Mouse (Mus musculus): ENCODE measurements around the gene Nt5c. TPM values are rescaled to one million over a fixed set of nuclear protein-coding genes. Genes with fewer than 3 reads are reported as not detected.

The Nt5c gene
- polyA plus RNA-seq, 1 experiment from 2014 or later: 77.6 TPM

DNA sequence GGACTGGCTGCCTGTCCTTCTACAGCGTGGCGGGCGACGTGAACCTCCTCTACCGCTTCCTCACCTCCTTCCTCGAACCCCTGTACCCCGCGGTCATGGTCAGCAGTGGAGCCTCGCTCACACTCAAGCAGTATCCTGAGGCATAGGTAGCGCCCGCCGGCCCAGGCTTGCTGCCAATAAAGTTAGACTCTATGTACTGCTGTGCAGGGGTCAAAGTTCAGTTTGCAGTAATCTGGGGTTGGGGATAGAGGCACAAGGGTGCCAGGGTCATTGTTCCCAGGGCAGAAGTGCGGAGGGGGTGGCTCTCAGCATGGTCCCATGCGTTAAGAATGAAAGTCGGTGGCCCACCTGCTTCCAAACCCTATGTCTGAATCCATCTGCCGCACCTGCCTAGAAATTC is 43.6 kb downstream of the Nt5c start:
- Histone ChIP-seq H3K4me2 (replicated peaks; ENCODE audit: low read depth, low read length) (no peak overlapping the region), H3K27me3 (ENCODE audit: insufficient read depth, low read length) (no peaks in the 10 kb centered on the region), H3K9ac (replicated peaks; ENCODE audit: low read length) (0 out of 2 replicates have a peak overlapping the region, but pooled peaks have one; percentile 32), H3K9me3 (ENCODE audit: low read length) (no peaks in the 10 kb centered on the region), H3K4me3 (ENCODE audit: low read length) (no peak overlapping the region), H3K36me3 (ENCODE audit: insufficient read depth, low read length) (no peaks in the 10 kb centered on the region), H3K4me1 (ENCODE audit: insufficient read depth, low read length) (peaks cover 40% of the 10 kb centered on the region), H3K27ac (ENCODE audit: low read length) (peak overlapping the region; percentile 96)
- ATAC-seq (ENCODE audit: low FRiP score, low TSS enrichment): peak; percentile 29; the same call in 1 of the 2 replicates
- WGBS: 90% methylated on average over 16 of the region's 16 CpGs

DNA sequence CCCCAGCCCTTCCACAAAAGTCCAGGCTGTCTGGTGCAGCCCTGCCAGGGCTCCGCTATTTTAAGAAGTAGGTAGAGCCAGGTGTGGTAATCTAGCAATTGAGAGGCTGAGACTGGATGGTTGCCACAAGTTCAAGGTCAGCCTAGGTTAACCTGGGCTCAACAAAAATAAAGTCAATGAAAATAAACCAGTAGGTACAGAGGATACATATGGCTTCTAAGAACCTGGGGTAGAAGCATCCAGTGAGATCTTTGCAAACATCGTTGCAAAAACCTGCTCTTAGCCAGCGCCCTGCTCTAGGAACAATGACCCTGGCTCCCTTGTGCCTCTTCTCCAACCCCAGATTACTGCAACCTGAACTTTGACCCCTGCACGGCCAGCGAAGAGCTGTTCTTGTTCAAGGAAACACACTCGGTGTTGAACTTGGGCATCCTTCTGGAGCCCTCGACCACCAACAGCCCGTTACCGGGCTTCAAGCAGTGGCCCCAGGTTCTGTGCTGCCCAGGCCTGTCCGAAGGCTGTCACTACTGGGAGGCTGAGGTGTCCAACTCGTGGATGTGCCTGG is 44.3 kb downstream of the Nt5c start:
- Histone ChIP-seq H3K36me3 (ENCODE audit: insufficient read depth, low read length) (no peaks in the 10 kb centered on the region), H3K9me3 (ENCODE audit: low read length) (no peaks in the 10 kb centered on the region), H3K4me3 (ENCODE audit: low read length) (no peak overlapping the region), H3K9ac (replicated peaks; ENCODE audit: low read length) (no peak overlapping the region), H3K27ac (ENCODE audit: low read length) (peak overlapping the region; percentile 96), H3K4me2 (replicated peaks; ENCODE audit: low read depth, low read length) (no peak overlapping the region), H3K27me3 (ENCODE audit: insufficient read depth, low read length) (no peaks in the 10 kb centered on the region), H3K4me1 (ENCODE audit: insufficient read depth, low read length) (peaks cover 40% of the 10 kb centered on the region)
- no peak for ATAC-seq (ENCODE audit: low FRiP score, low TSS enrichment)
- 79% methylated on average over 11 of the region's 11 CpGs for WGBS

GRCm38 (mm10) chr11:115446906-115447305 is 44.8 kb downstream of the Nt5c start:
- peak overlapping the region; percentile 96 for H3K27ac ChIP-seq (ENCODE audit: low read length)
- H3K9me3 ChIP-seq (ENCODE audit: low read length): no peaks in the 10 kb centered on the region
- H3K36me3 ChIP-seq (ENCODE audit: insufficient read depth, low read length): no peaks in the 10 kb centered on the region
- H3K4me1 ChIP-seq (ENCODE audit: insufficient read depth, low read length): peaks cover 40% of the 10 kb centered on the region
- no peak overlapping the region for H3K4me3 ChIP-seq (ENCODE audit: low read length)
- ATAC-seq (ENCODE audit: low FRiP score, low TSS enrichment): no peak
- no peak overlapping the region for H3K4me2 ChIP-seq (replicated peaks; ENCODE audit: low read depth, low read length)
- H3K27me3 ChIP-seq (ENCODE audit: insufficient read depth, low read length): no peaks in the 10 kb centered on the region
- H3K9ac ChIP-seq (replicated peaks; ENCODE audit: low read length): peak overlapping the region; percentile 40
- WGBS: 48% methylated on average over 3 of the region's 3 CpGs

DNA sequence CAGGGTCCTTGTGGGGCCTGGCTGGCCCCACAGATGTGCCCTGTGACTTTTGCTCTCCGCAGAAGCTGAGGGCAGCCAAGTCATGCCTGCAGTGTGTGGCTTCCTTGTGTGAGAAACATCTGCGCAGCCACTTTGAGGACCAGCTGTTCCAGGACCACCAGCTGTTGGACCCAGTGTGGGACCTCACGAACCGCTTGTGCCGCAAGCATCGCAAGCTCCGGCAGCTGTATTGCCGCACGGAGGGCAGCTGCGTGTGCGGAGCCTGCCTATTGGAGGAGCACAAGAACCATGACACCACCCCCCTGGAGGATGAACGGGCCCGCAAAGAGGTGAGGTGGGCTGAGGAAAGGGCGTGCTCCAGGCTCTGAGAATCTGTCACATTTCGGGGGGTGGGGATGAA is 50.2 kb downstream of the Nt5c start:
- no peaks in the 10 kb centered on the region for H3K27me3 ChIP-seq (ENCODE audit: insufficient read depth, low read length)
- no peak overlapping the region for H3K4me2 ChIP-seq (replicated peaks; ENCODE audit: low read depth, low read length)
- no peaks in the 10 kb centered on the region for H3K36me3 ChIP-seq (ENCODE audit: insufficient read depth, low read length)
- no peak for ATAC-seq (ENCODE audit: low FRiP score, low TSS enrichment)
- 54% methylated on average over 15 of the region's 15 CpGs for WGBS
- H3K9ac ChIP-seq (replicated peaks; ENCODE audit: low read length): no peak overlapping the region
- H3K4me1 ChIP-seq (ENCODE audit: insufficient read depth, low read length): peaks cover 4% of the 10 kb centered on the region
- no peak overlapping the region for H3K27ac ChIP-seq (ENCODE audit: low read length)
- peaks cover 4% of the 10 kb centered on the region; the same call in 1 of the 2 replicates for H3K9me3 ChIP-seq (ENCODE audit: low read length)
- H3K4me3 ChIP-seq (ENCODE audit: low read length): no peak overlapping the region

Small RNA genes lying within 50 kb of the gene (microRNA-seq; reads per million reads assigned to microRNA genes)
- not detected for gene Mir3968

Other genes with a start within 250 kb of the Nt5c start
- gene Grin2c, start 224.6 kb downstream of the Nt5c start, polyA plus RNA-seq (2015; fragmentation: Nextera tagmentation; extraction: Ambion mirVana): not detected in 2 replicates
- 20.0 and 23.6 TPM in 2 replicates for gene Fdxr, start 214.8 kb downstream of the Nt5c start, polyA plus RNA-seq (2015; fragmentation: Nextera tagmentation; extraction: Ambion mirVana)
- gene Fads6, start 194.2 kb downstream of the Nt5c start, polyA plus RNA-seq (2015; fragmentation: Nextera tagmentation; extraction: Ambion mirVana): 0.40 and 0.42 TPM in 2 replicates
- 0.64 TPM in 1 of 2 replicates, not detected in the other for gene Otop2, start 184.7 kb downstream of the Nt5c start, polyA plus RNA-seq (2015; fragmentation: Nextera tagmentation; extraction: Ambion mirVana)
- 0.05 TPM in 1 of 2 replicates, not detected in the other for gene Ush1g, start 169.8 kb downstream of the Nt5c start, polyA plus RNA-seq (2015; fragmentation: Nextera tagmentation; extraction: Ambion mirVana)
- gene Otop3, start 157.1 kb downstream of the Nt5c start, polyA plus RNA-seq (2015; fragmentation: Nextera tagmentation; extraction: Ambion mirVana): not detected in 2 replicates
- gene Hid1, start 124.1 kb downstream of the Nt5c start, polyA plus RNA-seq (2015; fragmentation: Nextera tagmentation; extraction: Ambion mirVana): 7.9 and 8.6 TPM in 2 replicates
- gene Cdr2l, start 109.9 kb downstream of the Nt5c start, polyA plus RNA-seq (2015; fragmentation: Nextera tagmentation; extraction: Ambion mirVana): 7.9 and 10.2 TPM in 2 replicates
- gene Mrpl58, start 88.1 kb downstream of the Nt5c start, polyA plus RNA-seq (2015; fragmentation: Nextera tagmentation; extraction: Ambion mirVana): 195 and 203 TPM in 2 replicates
- gene Atp5h, start 71.9 kb downstream of the Nt5c start, polyA plus RNA-seq (2015; fragmentation: Nextera tagmentation; extraction: Ambion mirVana): 942 and 981 TPM in 2 replicates
- gene Kctd2, start 71.7 kb downstream of the Nt5c start, polyA plus RNA-seq (2015; fragmentation: Nextera tagmentation; extraction: Ambion mirVana): 4.7 and 4.8 TPM in 2 replicates
- 0.12 and 0.35 TPM in 2 replicates for gene Trim80, start 51.3 kb downstream of the Nt5c start, polyA plus RNA-seq (2015; fragmentation: Nextera tagmentation; extraction: Ambion mirVana)
- 28.4 and 31.5 TPM in 2 replicates for gene Slc16a5, start 29.4 kb downstream of the Nt5c start, polyA plus RNA-seq (2015; fragmentation: Nextera tagmentation; extraction: Ambion mirVana)
- gene Armc7, start 16.2 kb downstream of the Nt5c start, polyA plus RNA-seq (2015; fragmentation: Nextera tagmentation; extraction: Ambion mirVana): 9.0 and 10.5 TPM in 2 replicates
- 457 and 461 TPM in 2 replicates for gene Jpt1, start 22.5 kb upstream of the Nt5c start, polyA plus RNA-seq (2015; fragmentation: Nextera tagmentation; extraction: Ambion mirVana)
- 939 and 944 TPM in 2 replicates for gene Sumo2, start 44.4 kb upstream of the Nt5c start, polyA plus RNA-seq (2015; fragmentation: Nextera tagmentation; extraction: Ambion mirVana)
- gene Nup85, start 72.6 kb upstream of the Nt5c start, polyA plus RNA-seq (2015; fragmentation: Nextera tagmentation; extraction: Ambion mirVana): 180 and 184 TPM in 2 replicates
- gene Mrps7, start 112.1 kb upstream of the Nt5c start, polyA plus RNA-seq (2015; fragmentation: Nextera tagmentation; extraction: Ambion mirVana): 101 and 103 TPM in 2 replicates
- 24.5 and 26.8 TPM in 2 replicates for gene Gga3, start 112.2 kb upstream of the Nt5c start, polyA plus RNA-seq (2015; fragmentation: Nextera tagmentation; extraction: Ambion mirVana)
- 42.8 and 47.1 TPM in 2 replicates for gene Mif4gd, start 121.1 kb upstream of the Nt5c start, polyA plus RNA-seq (2015; fragmentation: Nextera tagmentation; extraction: Ambion mirVana)
- gene Slc25a19, start 136.4 kb upstream of the Nt5c start, polyA plus RNA-seq (2015; fragmentation: Nextera tagmentation; extraction: Ambion mirVana): 51.0 and 56.1 TPM in 2 replicates
- gene Grb2, start 216.7 kb upstream of the Nt5c start, polyA plus RNA-seq (2015; fragmentation: Nextera tagmentation; extraction: Ambion mirVana): 86.5 and 87.0 TPM in 2 replicates

Measured in kidney, embryonic 16.5 days (tissue).